Mouse (Mus musculus) forebrain, embryonic 13.5 days (tissue): ENCODE results near the gene 5330417H12Rik. TPM values are rescaled to one million over a fixed set of nuclear protein-coding genes. Genes with fewer than 3 reads are reported as not detected.

Source experiments
- ATAC-seq: fragments of 200-750 bp; cut with Nextera tagmentation; 2 replicates; pipeline ENCODE4 v1.8.0; 2017
- H3K27ac ChIP-seq: fragments of 300-500 bp; sonication (generic); 2 replicates; pipeline ENCODE4 v1.5.1; 2015; ENCODE audit warnings: inconsistent platforms, mild to moderate bottlenecking, moderate library complexity
- H3K27me3 ChIP-seq: fragments of 300-500 bp; sonication (generic); 2 replicates; pipeline ENCODE4 v1.6.1; 2015; ENCODE audit warnings: mild to moderate bottlenecking, inconsistent platforms
- H3K36me3 ChIP-seq: fragments of 300-500 bp; sonication (generic); 2 replicates; pipeline ENCODE4 v1.6.1; 2015; ENCODE audit warnings: mild to moderate bottlenecking, inconsistent platforms; ENCODE audit not compliant: poor library complexity, severe bottlenecking
- H3K4me1 ChIP-seq: fragments of 300-500 bp; sonication (generic); 2 replicates; pipeline ENCODE4 v1.6.1; 2015; ENCODE audit warnings: inconsistent platforms
- H3K4me2 ChIP-seq: fragments of 300-500 bp; sonication (generic); 2 replicates; pipeline ENCODE4 v1.6.1; 2015; ENCODE audit warnings: inconsistent platforms, mild to moderate bottlenecking, moderate library complexity
- H3K4me3 ChIP-seq: fragments of 300-500 bp; sonication (generic); 2 replicates; pipeline ENCODE4 v1.5.1; 2015; ENCODE audit warnings: mild to moderate bottlenecking, inconsistent platforms
- H3K9ac ChIP-seq: fragments of 300-500 bp; sonication (generic); 2 replicates; pipeline ENCODE4 v1.6.1; 2015; ENCODE audit warnings: mild to moderate bottlenecking, inconsistent platforms
- H3K9me3 ChIP-seq: fragments of 300-500 bp; sonication (generic); replicated peaks from 2 replicates; pipeline ENCODE4 v1.6.1; 2016; ENCODE audit warnings: inconsistent platforms
- WGBS: fragments of 180-500 bp; shearing (Covaris S2); methylation state at CpG from one replicate; pipeline ENCODE4 v1.1.7; 2015; 5-methylcytosine and 5-hydroxymethylcytosine counted together
- polyA plus RNA-seq: library from polyadenylated mRNA; unstranded; fragments of >200 nt; fragmentation: Nextera tagmentation; extraction: Ambion mirVana; gene quantifications from 2 replicates; pipeline ENCODE4 v1.2.1, GENCODE M21; 2015

Gene 5330417H12Rik
- polyA plus RNA-seq, 1 experiment from 2014 or later = not detected

DNA sequence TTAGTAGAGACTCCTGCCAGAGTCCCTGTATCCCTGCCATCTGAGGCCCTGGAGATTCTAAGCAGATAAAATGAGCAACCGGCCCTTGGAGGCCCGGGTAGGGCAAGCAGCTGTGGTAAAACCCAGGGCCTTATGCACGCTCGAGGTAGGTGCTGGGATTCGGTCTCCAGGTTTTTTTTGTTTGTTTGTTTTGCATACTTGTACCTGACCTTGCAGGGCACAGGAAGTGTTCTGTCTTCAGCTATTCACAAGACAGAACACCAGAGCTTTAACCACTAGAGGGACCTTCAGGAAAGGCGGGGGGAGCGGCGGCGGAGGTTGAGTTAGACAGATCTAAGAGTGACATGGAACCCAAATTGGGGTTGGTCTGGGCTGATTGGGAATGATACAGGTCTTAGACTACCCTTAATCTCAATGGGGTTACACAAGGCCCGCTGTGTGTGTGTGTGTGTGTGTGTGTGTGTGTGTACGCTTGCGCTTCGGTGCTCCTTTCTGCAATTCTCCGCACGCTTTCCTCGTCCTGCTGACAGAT lies 30.6 kb downstream of the 5330417H12Rik start:
- WGBS = under 1% methylated on average over 16 of the region's 16 CpGs

DNA sequence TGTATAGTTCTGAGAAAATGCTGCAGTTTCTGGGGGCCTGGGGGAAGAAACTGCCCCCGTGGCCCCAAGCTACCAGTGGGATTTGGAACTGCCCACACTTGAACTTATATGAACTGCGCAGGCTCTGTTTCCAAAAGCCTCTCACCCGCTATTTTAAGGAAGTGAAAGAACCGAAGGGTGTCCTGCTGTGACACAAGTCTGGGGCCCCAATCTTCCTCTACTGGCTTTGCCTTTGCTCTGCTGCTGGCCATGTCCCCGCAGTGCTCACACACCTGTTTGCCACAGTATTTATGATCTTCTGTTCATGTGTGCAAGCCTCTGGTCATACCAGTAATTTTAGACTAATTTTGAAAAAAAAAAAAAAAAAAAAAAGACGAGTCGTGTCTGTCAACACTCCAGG lies 31.1 kb downstream of the 5330417H12Rik start:
- Histone ChIP-seq H3K36me3 (no peaks in the 10 kb centered on the region), H3K4me3 (peak overlapping the region; percentile 57; the same call in 1 of the 2 replicates), H3K9ac (no peak overlapping the region), H3K4me2 (peak overlapping the region; percentile 94; the same call in 1 of the 2 replicates), H3K9me3 (no peaks in the 10 kb centered on the region), H3K27me3 (peaks cover 7% of the 10 kb centered on the region; the same call in 1 of the 2 replicates), H3K4me1 (peaks cover 15% of the 10 kb centered on the region), H3K27ac (no peak overlapping the region)
- no peak for ATAC-seq
- 33% methylated on average over 7 of the region's 7 CpGs for WGBS

More for the DNA sequence above, 30.6 kb downstream of the 5330417H12Rik start:
- Histone ChIP-seq H3K27me3 (peaks cover 7% of the 10 kb centered on the region; the same call in 1 of the 2 replicates), H3K27ac (no peak overlapping the region), H3K36me3 (no peaks in the 10 kb centered on the region), H3K4me1 (peaks cover 15% of the 10 kb centered on the region), H3K4me3 (peak overlapping the region; percentile 57), H3K9ac (peak overlapping the region; percentile 62), H3K4me2 (peak overlapping the region; percentile 94), H3K9me3 (no peaks in the 10 kb centered on the region)
- ATAC-seq = peak; percentile 78

DNA sequence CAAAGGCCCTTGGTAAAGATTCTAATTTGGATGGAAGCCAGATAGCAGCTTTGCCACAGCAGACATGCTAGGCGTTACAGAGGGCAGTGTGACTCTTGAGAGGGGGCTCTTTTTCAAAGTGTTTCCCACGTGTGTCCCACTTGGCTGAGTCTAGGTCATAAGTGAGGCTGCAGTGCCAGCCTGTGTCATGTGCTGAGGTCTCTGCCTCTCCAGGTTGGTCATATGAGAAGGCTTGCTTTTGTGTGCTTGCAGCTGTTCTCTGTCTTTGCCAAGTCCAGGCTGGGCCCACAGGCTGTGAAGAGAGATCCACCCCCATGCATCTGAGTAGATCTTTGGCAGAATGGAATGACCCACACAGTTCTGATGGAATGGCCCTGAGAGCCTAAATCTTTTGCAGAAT lies 32.3 kb downstream of the 5330417H12Rik start:
- Histone ChIP-seq H3K27me3 (peaks cover 7% of the 10 kb centered on the region; the same call in 1 of the 2 replicates), H3K4me2 (no peak overlapping the region), H3K36me3 (no peaks in the 10 kb centered on the region), H3K4me1 (peaks cover 15% of the 10 kb centered on the region), H3K9me3 (no peaks in the 10 kb centered on the region), H3K9ac (no peak overlapping the region), H3K27ac (no peak overlapping the region), H3K4me3 (no peak overlapping the region)
- WGBS = 14% methylated on average over 2 of the region's 2 CpGs
- ATAC-seq = 0 out of 2 replicates have a peak, but pooled peaks have one; percentile 8

DNA sequence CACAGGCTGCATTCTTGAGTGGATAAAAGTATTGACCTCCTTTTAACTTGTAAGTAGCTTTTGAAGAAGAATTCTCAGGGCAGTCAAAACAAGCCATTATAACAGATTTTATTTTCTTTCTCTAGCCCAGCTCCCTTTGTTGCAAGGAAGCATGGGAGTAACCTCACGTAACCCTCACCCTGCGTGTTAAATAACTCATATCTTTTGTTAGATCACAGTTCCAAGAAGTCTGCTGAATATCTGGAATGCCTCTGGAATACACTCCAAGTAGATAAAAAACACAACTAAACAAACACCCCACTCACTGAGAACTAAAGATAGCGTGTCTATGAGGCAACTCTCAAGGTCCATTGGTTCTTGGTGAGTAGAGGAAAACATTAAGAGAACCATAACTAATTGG lies 50.7 kb downstream of the 5330417H12Rik start:
- no peak overlapping the region for H3K9ac ChIP-seq
- H3K4me2 ChIP-seq = no peak overlapping the region
- H3K27me3 ChIP-seq = no peaks in the 10 kb centered on the region
- H3K9me3 ChIP-seq = 0 out of 2 replicates have a peak, but pooled peaks cover 2% of the 10 kb centered on the region
- H3K4me3 ChIP-seq = no peak overlapping the region
- no peaks in the 10 kb centered on the region for H3K36me3 ChIP-seq
- ATAC-seq = no peak
- H3K27ac ChIP-seq = no peak overlapping the region
- H3K4me1 ChIP-seq = no peaks in the 10 kb centered on the region
- WGBS = 69% methylated on average over 3 of the region's 3 CpGs

Other genes starting within 250 kb of the 5330417H12Rik start
- gene Olfml1, start 57.7 kb downstream of the 5330417H12Rik start, polyA plus RNA-seq = 1.8 and 1.9 TPM in 2 replicates
- gene Ppfibp2, start 30.0 kb downstream of the 5330417H12Rik start, polyA plus RNA-seq = 1.1 and 1.3 TPM in 2 replicates
- 0.10 TPM in 1 of 2 replicates, not detected in the other for gene Cyb5r2, start 132.9 kb upstream of the 5330417H12Rik start, polyA plus RNA-seq
- gene Ovch2, start 176.0 kb upstream of the 5330417H12Rik start, polyA plus RNA-seq = not detected in 2 replicates
- not detected in 2 replicates for gene Olfr467, start 187.1 kb upstream of the 5330417H12Rik start, polyA plus RNA-seq
- gene Olfr469, start 200.4 kb upstream of the 5330417H12Rik start, polyA plus RNA-seq = not detected in 2 replicates
- not detected in 2 replicates for gene Olfr470, start 222.3 kb upstream of the 5330417H12Rik start, polyA plus RNA-seq